Mouse (Mus musculus): Measurements from ENCODE around the gene Prl7a2.

The Prl7a2 gene

DNA sequence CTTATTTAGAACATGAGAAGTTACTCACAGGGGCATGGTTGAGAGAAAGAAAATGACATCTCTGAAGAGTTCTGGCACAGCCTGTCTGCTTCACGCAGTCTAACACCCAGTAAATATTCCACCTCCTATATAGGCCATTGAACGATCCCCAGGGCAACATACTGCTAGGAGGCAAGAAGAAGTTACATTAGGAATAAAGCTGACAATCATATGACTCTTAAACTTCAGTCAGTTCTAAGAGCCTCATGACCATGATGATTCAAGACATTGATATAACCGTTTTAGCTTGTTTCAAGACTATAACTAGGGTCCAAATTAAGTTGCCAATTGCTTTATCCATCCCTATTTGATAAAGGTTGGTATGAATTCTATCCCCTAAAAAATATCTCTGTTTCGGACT, at the start of gene Prl7a2:
Gene Prl7a2, minus strand, starts transcription at position 101 of the 400 bp plus-strand sequence.
- no peak for DNase-seq

DNA sequence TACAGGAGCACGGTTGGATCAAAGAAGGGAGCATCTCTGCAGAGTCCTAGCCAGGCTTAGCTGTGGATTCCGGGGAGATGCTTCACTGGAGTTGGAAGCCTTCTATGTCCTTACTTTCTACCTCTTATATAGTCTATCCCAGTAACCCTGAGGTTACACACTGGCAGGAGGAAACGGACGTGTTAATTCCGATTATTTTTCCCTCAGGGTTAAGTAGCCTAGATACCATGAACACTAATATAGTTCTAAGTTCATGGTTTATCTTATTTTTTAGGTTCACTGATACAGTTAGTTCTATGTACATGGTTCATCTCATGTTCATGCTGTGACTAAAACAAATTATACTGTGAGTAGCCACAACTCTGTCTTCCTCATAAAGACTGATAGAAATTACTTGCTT, 48.8 kb upstream of the Prl7a2 start, which contains the start of gene Prl7d1:
Gene Prl7d1, minus strand, starts transcription at position 101 of the 400 bp plus-strand sequence.
- no peak for DNase-seq

DNA sequence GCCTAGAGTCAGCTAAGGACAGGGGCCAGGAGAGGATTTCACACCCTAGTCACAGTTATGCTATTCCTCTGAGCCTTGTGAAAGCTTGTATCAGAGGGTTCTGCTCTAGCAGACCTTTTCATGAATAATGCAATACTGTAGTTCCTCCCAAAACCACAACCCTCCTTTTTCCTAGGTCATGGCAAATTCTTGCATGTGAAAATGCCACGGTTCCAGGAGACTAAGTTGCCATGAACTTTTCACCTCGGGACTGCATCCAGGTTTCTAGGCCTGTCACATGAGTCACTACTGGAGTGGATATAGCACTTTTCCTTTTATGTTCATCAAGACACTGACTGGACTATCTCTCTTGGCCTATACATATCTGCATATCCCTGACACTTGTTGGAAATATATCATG, 38.7 kb upstream of the Prl7a2 start:
- DNase-seq, result no peak

DNA sequence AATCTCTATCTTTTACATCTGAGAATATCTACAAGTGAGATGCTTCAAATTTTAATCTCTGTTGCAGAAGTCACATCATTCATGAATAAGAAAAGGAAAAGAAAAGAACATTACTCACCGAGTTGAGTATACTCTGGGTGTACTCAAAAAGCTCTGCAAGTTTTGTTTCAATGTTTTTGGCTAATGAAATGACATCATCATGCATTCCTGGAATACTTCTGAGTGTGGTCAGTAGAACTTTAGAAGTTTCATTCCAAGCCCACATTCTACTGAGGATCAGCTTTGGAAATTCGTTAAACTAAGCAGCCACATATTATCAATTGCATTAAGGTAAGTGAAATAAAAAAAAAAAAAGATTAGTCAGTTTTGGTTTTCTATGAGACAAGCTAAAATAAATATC, 7.1 kb downstream of the Prl7a2 start:
- no peak for DNase-seq

DNA sequence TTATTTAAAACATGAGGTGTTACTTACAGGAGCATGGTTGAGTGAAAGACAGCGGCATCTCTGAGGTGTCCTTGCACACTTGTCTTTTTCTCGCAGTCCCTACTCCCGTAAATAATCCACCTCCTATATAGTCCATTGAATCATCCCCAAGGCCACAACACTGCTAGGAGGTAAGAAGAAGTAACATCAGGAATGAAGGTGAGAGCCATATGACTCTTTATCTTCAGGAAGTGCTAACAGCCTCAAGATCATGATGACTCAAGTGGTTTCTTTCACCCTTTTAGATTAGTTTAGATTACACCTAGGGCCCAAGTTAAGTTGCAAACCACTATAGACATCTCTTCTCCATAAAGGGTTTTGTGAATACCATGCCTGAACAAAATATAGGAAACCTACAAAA, 25.4 kb downstream of the Prl7a2 start, which contains the start of gene Prl7a1:
Gene Prl7a1, minus strand, starts transcription at position 101 of the 400 bp plus-strand sequence.
- DNase-seq, result no peak

DNA sequence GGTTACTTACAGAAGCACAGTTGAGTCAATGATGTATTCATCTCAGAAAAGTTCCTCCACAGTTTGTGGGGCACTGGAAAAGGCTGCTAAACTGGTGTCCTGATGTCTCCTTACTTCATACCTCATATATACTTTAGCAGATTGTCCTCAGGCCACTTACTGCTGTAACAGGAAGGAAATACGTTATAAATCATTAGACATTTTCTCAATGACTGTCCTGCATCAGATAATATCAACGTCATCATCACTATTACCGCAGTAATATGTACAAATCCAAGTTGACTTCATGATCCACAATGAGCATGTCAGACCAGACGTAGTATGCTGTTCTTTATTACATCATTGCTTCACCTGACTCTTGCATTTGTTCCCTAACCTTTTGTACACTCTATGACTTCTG, 57.4 kb downstream of the Prl7a2 start, which contains the start of gene Prl7b1:
Gene Prl7b1, minus strand, starts transcription at position 101 of the 400 bp plus-strand sequence.
- no peak for DNase-seq
